Mouse (Mus musculus) inflammation-experienced regulatory T-cells, adult 16 weeks (primary cell): Measurements from ENCODE around the gene Gm16181. TPM values are rescaled to one million over a fixed set of nuclear protein-coding genes. Genes with fewer than 3 reads are reported as not detected.

Experiments used
- polyA plus RNA-seq: library from polyadenylated mRNA; unstranded; fragments of 100-300 nt; shearing (Covaris generic); gene quantifications from one replicate; pipeline ENCODE4 v1.2.1, GENCODE M21; 2017

Gene Gm16181
- polyA plus RNA-seq = 1.6 TPM

DNA sequence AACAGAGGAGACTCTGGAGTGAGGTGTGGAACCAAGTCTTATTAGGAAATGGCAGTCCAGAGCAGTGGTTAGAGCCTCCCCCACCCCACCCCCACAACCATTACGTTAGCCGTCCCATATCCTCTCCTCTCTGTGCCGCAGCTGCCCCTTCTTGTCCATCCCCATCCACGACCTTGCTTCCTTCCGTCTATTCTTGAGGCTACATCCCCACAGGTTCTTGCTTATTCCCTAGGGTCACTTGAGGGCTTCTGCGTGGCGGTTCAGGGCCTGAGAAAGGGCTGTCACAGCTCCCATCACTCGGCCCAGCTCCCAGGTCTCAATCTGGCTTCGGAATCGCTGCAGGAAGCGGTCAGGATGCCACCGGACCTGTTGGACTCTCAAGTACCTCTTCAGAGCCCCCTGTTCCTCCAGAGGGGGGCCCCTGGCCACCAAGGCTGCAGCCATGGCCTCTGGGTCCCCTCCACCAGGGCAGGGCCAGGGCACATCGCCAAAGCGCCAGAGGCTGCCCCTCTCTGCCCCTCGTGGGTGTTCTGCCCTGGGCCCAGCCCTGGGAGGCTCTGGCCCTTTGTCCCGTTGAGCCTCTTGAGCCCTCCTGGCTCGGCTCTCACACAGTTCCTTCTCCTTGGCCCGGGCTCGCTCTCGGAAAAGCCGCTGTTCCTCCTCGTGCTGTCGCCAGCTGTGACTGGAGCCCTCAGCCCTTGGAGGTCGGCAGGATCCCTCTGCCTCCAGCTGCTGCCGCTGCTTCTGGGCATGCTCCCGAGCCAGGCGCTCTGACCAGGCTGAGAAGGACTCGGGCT is at the start of gene Gm16181:
Gene Gm16181 (plus strand): TSS at position 679 of the 797 bp plus-strand sequence.

GRCm38 (mm10) chr17:35175968-35176367 is 44.7 kb upstream of the Gm16181 start, which contains the start of gene Aif1:
TSS of gene Aif1 (minus strand) at chr17:35176068.

DNA sequence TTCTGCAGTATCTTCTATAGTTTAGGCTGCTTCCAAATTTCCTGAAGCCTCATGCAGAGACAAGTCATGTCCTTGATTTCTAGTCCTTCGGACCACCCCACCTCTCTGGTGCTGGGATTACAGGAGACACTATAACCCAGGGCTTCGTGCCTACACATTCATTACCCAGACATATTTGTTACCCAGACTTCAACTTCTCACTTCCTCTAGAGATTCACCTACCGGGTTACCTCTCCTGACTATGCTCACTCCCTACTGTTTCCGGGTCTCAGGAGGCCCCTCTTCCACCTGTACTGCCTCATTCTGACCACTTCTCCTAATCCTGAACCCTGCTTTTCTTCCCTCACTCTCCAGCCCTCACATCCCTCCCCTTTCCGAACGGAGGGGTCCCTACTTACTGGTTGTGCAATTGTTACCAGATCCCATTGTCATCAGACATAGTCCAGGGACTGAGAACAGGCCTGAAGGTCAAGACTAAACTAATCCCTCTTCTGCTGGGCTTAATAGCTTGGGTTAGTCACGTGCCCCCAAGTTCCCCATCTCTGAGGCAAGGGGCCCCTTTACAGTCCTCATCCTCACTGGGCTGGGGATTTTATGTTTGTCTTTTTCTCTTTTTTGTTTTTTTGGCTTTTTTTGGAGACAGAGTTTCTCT is 32.5 kb upstream of the Gm16181 start, which contains the start of gene Lst1:
Gene Lst1 (minus strand): TSS at position 481 of the 652 bp plus-strand sequence.

DNA sequence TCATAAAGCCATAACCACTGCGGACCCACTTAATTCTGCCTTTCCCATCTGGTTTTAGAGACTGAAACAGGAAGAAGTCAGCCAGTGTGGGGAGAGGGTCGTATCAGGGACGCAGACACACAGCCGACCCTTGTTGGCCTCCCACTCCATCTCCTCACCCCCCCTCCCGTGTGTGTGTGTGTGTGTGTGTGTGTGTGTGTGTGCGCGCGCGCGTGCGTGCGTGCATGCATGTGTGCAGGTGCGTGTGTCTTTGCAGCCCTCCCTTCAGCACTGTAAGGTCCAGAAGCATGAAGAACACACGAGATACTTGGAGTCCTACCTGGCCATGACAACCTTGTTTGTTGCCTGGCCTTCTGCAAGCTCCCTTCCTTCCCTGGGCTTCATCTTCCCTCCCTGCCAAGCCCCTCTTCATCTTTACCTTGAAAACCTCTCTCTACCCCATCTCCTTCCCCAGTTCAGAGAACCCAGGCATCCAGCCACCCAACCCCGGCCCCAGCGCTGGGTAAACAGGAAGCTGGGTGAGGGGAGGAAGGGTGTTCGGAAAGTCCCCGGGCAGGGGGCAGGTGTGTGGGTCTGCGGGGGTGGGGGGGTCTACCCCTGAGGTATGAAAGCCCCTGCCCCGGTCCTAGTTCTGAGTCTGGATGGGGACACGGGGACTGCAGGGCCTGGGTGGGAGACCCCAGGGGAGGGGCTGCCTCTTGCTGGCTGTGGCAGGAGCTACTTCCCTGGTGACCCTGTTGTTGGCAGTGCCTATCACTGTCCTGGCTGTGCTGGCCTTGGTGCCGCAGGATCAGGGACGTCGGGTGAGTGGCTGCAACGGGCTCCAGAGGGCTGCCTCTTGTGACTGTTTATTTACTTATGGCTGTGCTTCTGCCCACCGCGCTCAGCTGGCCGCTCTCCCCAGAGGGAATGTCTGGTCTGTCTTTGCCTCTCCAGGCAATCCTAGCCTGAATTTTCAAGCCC is 26.5 kb upstream of the Gm16181 start, which contains the start of gene Ltb:
Gene Ltb (plus strand): TSS at position 559 of the 963 bp plus-strand sequence.

GRCm38 (mm10) chr17:35201787-35202186 is 18.8 kb upstream of the Gm16181 start, which contains the start of gene Tnf:
TSS of gene Tnf (minus strand) at chr17:35202007.

DNA sequence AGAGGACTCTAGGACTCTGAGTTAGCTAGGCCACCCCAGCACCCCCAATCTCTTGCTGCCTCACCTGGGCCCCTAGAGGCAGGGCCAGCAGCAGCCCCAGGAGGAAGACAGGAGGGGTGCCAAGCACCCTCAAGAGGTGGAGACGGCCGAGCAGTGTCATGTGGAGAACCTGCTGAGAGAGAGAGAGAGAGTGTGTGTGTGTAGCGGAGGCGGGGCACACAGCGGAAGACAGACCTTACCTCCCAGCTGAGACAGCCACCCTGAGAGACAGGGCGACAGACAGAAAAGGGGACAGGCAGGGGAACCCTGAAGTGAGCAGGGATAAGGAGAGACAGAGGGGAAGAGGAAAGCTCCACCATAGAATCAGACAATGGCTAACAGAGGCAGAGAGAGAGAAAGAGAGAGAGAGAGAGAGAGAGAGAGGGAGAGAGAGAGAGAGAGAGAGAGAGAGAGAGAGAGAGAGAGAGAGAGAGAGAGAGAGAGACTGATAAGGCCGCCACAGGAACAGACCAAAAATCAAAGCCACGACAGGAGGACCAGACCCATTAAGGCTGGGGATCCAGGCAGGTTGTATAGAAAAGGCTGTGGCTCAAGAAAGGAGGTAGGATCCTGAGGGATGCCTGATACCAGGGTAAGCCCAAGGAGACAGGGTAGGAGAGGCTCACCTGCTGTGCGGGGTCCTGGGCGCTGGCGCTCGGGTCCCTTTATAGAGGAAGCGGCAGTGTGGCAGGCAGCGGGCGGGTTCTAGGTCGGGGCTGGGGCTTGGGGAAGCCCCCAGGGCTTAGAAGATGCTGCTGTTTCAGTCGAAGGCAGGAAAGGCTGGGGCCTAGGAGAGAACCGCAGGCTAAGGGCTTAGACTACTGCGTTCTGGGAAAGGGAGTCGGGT is 15.9 kb upstream of the Gm16181 start, which contains the start of gene Lta:
Gene Lta (minus strand): TSS at position 858 of the 886 bp plus-strand sequence.

GRCm38 (mm10) chr17:35233114-35233980 is 12.7 kb downstream of the Gm16181 start, which contains the start of gene Atp6v1g2:
TSS of gene Atp6v1g2 (plus strand) at chr17:35233660.

GRCm38 (mm10) chr17:35235614-35236389 is 15.2 kb downstream of the Gm16181 start, which contains the start of gene Nfkbil1:
TSS of gene Nfkbil1 (minus strand) at chr17:35235792.

GRCm38 (mm10) chr17:35241305-35242014 is 20.8 kb downstream of the Gm16181 start, which contains the start of gene Ddx39b:
TSS of gene Ddx39b (plus strand) at chr17:35241746.

GRCm38 (mm10) chr17:35262664-35263522 is 42.3 kb downstream of the Gm16181 start, which contains the start of gene H2-D1:
TSS of gene H2-D1 (plus strand) at chr17:35262730.

Other genes starting within 250 kb of the Gm16181 start
- gene Hspa1a, start 248.7 kb upstream of the Gm16181 start, polyA plus RNA-seq = 4.3 TPM
- gene Hspa1l, start 248.1 kb upstream of the Gm16181 start, polyA plus RNA-seq = 0.13 TPM
- gene Lsm2, start 239.0 kb upstream of the Gm16181 start, polyA plus RNA-seq = 60.3 TPM
- 276 TPM for gene Vars, start 219.8 kb upstream of the Gm16181 start, polyA plus RNA-seq
- gene Vwa7, start 204.3 kb upstream of the Gm16181 start, polyA plus RNA-seq = 0.44 TPM
- gene Sapcd1, start 192.8 kb upstream of the Gm16181 start, polyA plus RNA-seq = 4.4 TPM
- 1.5 TPM for gene Msh5, start 174.1 kb upstream of the Gm16181 start, polyA plus RNA-seq
- gene Clic1, start 170.9 kb upstream of the Gm16181 start, polyA plus RNA-seq = 611 TPM
- gene Ddah2, start 161.8 kb upstream of the Gm16181 start, polyA plus RNA-seq = 2.5 TPM
- not detected for gene Ly6g6c, start 155.4 kb upstream of the Gm16181 start, polyA plus RNA-seq
- not detected for gene Mpig6b, start 154.7 kb upstream of the Gm16181 start, polyA plus RNA-seq
- not detected for gene Ly6g6e, start 143.9 kb upstream of the Gm16181 start, polyA plus RNA-seq
- not detected for gene Ly6g6d, start 142.8 kb upstream of the Gm16181 start, polyA plus RNA-seq
- gene Ly6g6f, start 135.2 kb upstream of the Gm16181 start, polyA plus RNA-seq = not detected
- gene Abhd16a, start 131.6 kb upstream of the Gm16181 start, polyA plus RNA-seq = 86.4 TPM
- gene Ly6g5c, start 112.6 kb upstream of the Gm16181 start, polyA plus RNA-seq = not detected
- gene Ly6g5b, start 105.4 kb upstream of the Gm16181 start, polyA plus RNA-seq = 2.4 TPM
- 62.3 TPM for gene Gpank1, start 99.4 kb upstream of the Gm16181 start, polyA plus RNA-seq
- 279 TPM for gene Csnk2b, start 98.8 kb upstream of the Gm16181 start, polyA plus RNA-seq
- 5.5 TPM for gene D17H6S53E, start 94.5 kb upstream of the Gm16181 start, polyA plus RNA-seq
- gene Apom, start 88.8 kb upstream of the Gm16181 start, polyA plus RNA-seq = not detected
- gene Bag6, start 85.7 kb upstream of the Gm16181 start, polyA plus RNA-seq = 48.9 TPM
- 17.8 TPM for gene Prrc2a, start 55.9 kb upstream of the Gm16181 start, polyA plus RNA-seq
- gene Aif1, start 44.8 kb upstream of the Gm16181 start, polyA plus RNA-seq = 7.4 TPM
- 9.5 TPM for gene Lst1, start 32.4 kb upstream of the Gm16181 start, polyA plus RNA-seq
- gene Ltb, start 26.4 kb upstream of the Gm16181 start, polyA plus RNA-seq = 1,703 TPM
- 46.9 TPM for gene Tnf, start 18.8 kb upstream of the Gm16181 start, polyA plus RNA-seq
- gene Lta, start 15.5 kb upstream of the Gm16181 start, polyA plus RNA-seq = 140 TPM
- gene Atp6v1g2, start 12.8 kb downstream of the Gm16181 start, polyA plus RNA-seq = 8.7 TPM
- gene Nfkbil1, start 15.0 kb downstream of the Gm16181 start, polyA plus RNA-seq = 23.1 TPM
- gene Ddx39b, start 20.9 kb downstream of the Gm16181 start, polyA plus RNA-seq = 257 TPM
- 7,111 TPM for gene H2-D1, start 41.9 kb downstream of the Gm16181 start, polyA plus RNA-seq
- 0.34 TPM for gene H2-Q1, start 99.6 kb downstream of the Gm16181 start, polyA plus RNA-seq
- gene H2-Q2, start 121.4 kb downstream of the Gm16181 start, polyA plus RNA-seq = 20.6 TPM
- 36.3 TPM for gene H2-Q4, start 158.8 kb downstream of the Gm16181 start, polyA plus RNA-seq
- 1,066 TPM for gene H2-Q6, start 204.0 kb downstream of the Gm16181 start, polyA plus RNA-seq
- 2,802 TPM for gene H2-Q7, start 218.3 kb downstream of the Gm16181 start, polyA plus RNA-seq
- gene H2-Q10, start 249.3 kb downstream of the Gm16181 start, polyA plus RNA-seq = 30.8 TPM